Mouse (Mus musculus) adipocyte (in vitro differentiated cells): ENCODE data around the gene Shank2.

ENCODE experiments used
- DNase-seq: peaks from one replicate; pipeline ENCODE4 v3.0.0-alpha.2; 2016; ENCODE audit warnings: low spot score

The Shank2 gene

GRCm38 (mm10) chr7:144001628-144002027 is at the start of gene Shank2:
Gene Shank2 (plus strand): TSS chr7:144001928.
- no peak for DNase-seq

DNA sequence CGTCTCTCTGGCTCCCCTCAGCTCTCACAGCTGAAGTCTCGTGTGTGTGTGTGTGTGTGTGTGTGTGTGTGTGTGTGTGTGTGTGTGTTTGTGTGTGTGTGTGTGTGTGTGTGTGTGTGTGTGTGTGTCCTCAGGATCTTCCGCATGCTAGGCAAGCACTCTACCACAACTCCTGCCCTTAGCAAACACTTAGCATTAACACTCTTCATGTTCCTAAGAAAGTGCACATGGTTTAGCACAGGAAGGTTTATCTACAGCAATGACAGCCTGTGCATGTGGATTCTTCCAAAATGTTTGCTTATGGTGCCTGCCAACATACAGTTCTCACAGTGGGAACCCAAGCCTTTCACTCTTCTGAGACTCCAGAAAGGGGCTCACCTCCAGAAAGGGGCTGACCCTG is 49.6 kb upstream of the Shank2 start:
- no peak for DNase-seq

GRCm38 (mm10) chr7:143956575-143957295 is 45.0 kb upstream of the Shank2 start:
- no peak for DNase-seq

DNA sequence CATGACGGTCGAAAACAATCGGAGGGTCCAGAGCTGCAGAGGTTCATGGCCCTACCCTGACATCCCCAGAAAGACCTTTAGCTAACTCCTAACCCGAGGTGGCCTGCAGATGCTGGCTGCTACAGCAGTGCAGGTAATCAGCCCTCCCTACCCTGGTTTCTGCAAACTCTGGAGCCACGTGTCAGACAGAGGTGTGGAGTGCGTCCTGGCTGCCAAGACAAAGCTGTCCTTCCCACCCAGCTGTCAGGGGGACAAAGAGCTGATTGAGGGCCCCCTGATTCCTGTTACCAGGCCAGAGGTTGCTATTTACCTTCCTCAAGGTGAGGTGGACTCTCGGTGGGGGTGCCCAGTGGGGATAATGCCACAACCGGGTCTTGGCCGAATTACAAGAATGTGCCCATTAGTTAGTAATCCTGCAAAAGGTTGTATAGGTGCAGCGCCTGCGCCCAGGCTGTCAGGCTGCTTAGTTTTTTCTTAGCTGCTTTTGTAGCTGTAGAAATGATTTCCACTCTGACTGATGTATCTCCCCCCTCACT is 43.6 kb upstream of the Shank2 start:
- DNase-seq: no peak

DNA sequence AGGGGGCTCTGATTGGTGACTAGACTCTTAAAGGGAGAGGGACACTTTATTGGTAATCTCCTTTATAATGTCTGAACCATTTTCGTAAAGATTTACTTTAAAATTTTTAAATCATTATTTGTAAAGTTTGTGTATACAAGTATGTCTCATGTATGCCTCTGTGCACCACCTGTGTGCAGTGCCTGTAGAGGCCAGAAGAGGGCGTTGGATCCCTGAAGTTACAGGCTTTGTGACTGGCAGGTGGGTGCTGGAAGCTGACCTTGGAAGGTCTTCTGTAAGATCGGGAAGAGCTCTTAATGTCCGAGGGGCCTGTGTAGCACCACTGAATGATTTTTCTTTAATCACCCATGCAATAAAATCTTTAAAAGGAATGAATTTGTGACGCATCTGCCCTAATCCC is 37.9 kb upstream of the Shank2 start:
- DNase-seq: no peak

DNA sequence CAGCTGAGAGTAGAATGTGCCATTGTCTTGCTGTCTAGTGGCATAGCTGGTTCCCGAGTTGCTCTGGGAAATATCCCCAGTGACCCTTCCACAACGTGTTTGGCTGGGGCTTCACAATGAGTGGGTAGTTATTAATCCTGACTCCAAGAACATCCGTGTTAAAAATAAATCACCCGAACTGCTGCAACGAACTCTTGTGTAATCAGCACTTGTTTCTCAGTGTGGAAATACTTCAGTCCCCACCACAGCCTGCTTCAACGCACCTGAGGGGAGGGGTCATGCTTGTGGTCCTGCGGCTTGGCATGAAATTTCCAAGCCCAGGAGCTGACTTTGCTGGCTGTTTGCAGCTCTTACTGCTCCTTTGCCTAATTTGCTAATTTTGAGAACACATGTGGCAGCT is 35.1 kb upstream of the Shank2 start:
- DNase-seq: no peak

DNA sequence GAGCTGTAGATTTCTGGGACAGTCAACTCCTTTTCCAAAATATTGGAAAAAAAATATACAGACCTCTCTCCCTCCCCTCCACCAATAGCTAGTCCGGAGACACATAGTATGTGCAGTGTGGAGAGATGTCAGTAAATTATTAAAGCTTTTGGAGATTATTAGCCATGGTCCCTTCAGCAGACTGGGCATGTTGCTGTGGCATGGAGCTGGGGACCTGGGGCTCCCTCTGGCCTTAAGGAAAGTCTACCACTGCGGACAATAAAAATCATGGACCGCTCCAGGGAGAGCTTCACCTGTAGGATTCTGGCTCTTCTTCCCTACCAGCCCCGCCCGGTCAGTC is 24.3 kb upstream of the Shank2 start:
- no peak for DNase-seq

GRCm38 (mm10) chr7:143977831-143978682 is 23.7 kb upstream of the Shank2 start:
- DNase-seq: no peak

DNA sequence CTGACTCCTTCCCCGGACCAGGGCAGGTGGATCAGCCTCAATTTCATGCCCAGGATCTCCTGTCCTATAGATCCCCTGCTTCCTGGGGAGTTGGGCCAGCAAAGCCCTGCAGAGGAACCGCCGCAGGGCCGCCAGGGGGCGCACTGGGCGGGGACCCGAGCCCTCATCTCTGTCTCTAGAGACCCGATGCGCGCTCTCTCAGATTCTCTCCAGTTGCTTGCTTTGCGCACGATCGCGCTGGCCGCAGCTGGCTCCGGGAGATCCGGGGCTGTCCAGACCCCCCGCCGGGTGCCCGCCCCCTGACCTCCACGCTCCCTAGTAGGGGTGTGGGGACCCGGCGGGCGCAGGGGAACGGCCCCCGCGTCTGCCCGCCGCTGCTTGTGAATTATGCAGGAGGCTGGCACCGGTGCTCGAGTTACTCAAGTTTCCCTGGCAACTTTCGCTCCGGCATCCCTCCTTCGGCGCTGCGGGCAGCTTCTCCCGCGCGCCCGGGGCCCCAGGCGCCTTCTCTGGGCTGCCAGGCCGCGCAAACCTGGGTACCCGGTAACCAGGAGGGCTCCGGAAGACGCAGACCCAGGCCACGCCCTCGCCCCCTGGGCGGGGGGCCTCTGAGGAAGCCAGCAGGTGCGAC is 22.9 kb upstream of the Shank2 start:
- DNase-seq: peak; percentile 3

DNA sequence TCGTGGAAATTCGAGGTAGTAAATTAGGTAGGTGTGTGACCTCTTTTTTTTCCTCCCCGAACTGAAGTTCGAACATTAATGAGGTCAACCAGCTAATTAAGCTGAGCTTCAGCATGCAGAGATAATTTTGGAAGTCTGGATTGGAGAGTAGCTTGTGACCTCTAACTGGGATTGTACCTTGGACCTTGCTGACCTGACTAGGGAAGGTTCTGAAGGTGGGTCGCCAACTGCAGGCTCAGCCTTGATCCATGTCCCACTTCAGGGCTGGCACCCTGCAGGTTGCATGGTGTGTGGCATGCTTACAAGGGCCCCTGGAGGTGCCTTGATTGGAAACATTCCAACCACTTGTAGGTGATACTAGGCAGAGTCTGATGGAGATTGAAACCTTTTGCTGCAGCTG is 21.7 kb upstream of the Shank2 start:
- no peak for DNase-seq

DNA sequence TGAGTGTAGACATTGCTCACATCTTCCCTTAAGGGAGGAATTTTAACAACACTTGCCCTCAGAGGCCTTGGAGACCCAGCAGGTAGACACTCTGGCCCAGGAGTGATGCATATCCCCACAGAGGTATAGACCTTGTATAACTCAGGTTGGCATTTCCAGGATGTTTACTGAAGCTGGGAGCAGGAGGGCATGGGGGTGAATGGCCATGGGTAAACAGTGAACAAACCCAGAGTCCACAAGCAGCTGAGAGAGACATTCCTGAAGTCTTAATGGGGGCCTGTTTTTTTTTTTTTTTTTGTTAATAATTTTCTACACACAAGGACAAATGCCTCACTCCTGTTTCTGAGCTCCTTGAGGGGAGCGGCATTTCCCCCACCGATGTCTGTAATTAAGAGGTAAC is 15.4 kb upstream of the Shank2 start:
- DNase-seq: no peak

DNA sequence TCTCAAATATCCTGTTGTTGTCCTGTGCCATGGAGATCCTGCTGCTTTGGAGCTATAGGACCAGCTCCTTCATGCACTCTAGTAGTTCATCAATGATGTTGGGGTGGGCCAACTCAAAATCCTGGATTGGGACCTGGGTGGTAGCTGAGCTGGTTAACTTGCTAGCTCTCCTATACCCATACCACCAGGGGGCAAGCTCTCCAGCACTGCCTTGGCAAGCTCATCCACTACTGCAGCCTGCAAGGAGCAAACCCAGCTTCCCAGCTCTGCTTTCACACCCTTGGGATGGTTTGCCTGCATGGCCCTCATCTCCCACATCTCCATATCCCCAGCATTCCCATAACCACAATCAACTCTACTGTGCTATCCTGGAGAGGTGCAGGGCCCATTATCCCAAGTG is 10.6 kb upstream of the Shank2 start:
- DNase-seq: no peak

- no peak for DNase-seq
These were observed 2.7 kb upstream of the Shank2 start for GRCm38 (mm10) chr7:143999073-143999472.

DNA sequence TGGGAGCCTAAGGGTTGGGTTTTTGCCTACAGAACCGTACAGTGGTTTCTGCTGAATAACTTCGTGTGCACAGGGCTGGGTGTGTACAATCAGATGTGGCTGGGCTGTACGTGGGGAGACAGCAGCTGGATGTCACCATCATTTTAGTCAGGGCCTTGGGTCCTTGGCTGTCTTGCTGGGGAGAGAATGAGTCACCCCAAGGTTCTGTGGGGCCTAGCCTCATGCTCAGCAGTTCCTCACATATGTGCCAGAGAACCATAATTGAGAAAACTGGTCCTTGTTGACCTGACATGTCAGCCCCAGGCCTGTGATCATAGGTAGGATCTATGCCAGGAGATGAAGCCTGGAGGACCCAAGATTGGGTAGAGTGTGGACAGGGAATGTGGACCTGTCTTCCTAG is 1.7 kb downstream of the Shank2 start:
- no peak for DNase-seq

DNA sequence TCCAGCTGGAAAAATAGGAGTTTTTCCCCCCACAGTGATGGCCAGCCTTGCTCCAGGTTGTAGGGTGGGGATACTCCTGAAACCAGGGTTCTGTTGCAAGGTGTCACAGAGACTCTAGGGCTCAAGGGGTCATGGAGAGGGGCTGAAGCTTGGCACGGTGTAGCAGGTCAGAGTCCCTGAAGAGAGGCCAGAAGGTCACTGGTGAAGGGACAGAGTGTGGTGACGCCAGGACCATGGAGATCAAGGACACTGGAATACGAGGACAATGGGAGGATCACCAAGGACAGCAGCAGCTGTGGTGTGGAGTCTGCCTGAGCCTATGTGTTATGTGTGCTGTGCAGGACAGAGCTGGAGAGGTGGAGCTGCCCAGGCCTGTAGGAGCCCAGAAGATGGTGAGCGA is 6.4 kb downstream of the Shank2 start:
- DNase-seq: no peak

GRCm38 (mm10) chr7:144008985-144009384 is 7.3 kb downstream of the Shank2 start:
- no peak for DNase-seq

- DNase-seq: no peak
These were observed 12.8 kb downstream of the Shank2 start for GRCm38 (mm10) chr7:144014485-144014884.

DNA sequence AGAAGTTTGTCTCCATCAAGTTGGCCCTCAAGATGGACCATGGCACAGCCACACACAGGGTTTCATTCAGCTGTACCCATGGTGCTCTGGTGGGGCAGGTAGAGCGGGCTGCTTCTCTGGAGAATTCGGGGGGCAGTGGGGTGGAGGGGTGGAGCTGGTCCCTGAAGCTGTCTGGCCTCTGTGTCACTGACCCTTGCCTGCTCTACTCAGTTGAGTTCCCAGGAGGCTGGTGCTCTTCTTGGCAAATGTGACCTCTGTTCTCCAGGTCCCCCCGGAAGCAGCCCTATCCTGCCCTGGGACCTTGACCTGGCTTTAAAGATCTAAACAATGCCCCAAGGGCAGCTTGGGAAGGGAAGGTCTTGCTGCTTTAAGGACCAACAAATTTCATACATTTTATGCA is 20.1 kb downstream of the Shank2 start:
- DNase-seq: no peak

DNA sequence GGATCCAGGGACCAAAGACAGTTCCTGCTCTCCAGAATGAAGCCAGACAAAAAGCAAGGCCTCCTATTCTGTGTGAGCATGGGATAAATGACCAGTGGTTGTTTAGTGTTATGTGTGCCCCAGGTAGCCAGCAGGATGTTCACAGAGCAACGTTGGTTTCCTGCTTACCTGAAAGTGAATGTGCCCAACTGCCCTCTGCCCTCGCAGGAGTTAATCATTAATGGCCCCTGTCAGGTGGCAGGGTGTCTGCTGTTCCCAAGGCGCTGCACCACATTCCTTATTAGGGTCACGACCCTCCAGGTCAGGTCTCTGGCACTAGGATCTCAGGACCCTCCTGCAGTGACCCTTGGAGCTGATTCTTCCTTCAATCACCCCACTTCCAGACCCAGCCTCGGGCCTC is 21.0 kb downstream of the Shank2 start:
- DNase-seq: no peak

DNA sequence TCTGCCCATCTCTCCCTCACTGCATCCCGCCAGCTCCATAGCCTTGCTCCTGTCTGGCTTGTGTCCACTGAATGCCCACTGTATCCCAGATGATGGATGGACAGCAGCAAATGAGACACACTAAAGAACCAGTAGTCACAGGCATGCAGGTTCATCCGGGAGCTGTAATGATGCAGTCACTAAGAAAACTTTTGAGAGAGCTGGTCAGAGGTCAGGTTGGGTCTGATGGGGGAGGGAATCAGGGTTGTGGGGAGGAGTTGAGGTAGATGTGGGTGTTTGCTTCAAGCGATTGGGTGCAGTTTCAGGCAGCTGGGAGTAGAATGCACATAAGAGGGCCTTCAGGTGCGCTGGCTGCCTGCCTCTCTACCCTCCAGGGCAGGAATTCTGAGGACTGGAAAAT is 21.8 kb downstream of the Shank2 start:
- no peak for DNase-seq

GRCm38 (mm10) chr7:144026024-144026752 is 24.5 kb downstream of the Shank2 start:
- no peak for DNase-seq

DNA sequence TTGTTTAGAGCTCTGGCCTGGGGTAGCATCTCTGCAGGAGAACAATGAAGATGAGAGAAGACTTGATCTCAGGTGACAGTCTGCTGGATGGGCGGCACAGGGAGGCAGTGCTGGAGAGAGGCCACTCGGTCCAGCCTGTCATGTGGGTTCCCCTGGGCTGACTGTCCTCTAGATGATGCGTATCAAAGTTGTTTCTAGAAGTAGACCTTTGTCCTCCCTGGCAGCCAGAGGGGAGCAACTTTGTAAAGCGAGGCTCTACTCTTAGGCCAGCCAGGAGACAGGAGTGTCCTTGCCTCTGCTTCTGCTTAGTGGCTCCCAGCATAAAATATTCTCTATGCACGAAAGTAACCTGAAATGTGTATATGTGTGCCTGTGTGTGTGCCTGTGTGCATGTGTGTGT is 27.5 kb downstream of the Shank2 start:
- no peak for DNase-seq
